Mouse (Mus musculus): ENCODE data around the gene Fam89b. TPM values are rescaled to one million over a fixed set of nuclear protein-coding genes. Genes with fewer than 3 reads are reported as not detected.

The Fam89b gene
- total and polyA plus RNA-seq, 3 experiments, result 29.6 to 60.2 TPM; not detected in 1

- H3K9ac ChIP-seq (ENCODE audit: control insufficient read depth, low read depth, low read length, poor library complexity, severe bottlenecking), result no peak overlapping the region
- peaks cover 2 to 5% of the 10 kb centered on the region in 2 experiments; a peak in 1 of 4 replicates for H3K36me3 ChIP-seq (ENCODE audit: control insufficient read depth in 1 of 2, insufficient read depth in 2 of 2, low read length in 2 of 2)
- H3K4me1 ChIP-seq (ENCODE audit: control insufficient read depth in 1 of 2, insufficient read depth in 2 of 2, low read length in 2 of 2), result peaks cover 2 to 15% of the 10 kb centered on the region in 2 experiments; a peak in 3 of 4 replicates
- no peak overlapping the region for H3K4me3 ChIP-seq (ENCODE audit: control insufficient read depth in 1 of 2, insufficient read depth in 1 of 2, low read depth in 2 of 2, low read length in 2 of 2)
- TF ChIP-seq E2F4 (IDR thresholded peaks at IDR 0.05; ENCODE audit: borderline replicate concordance, low read depth, low read length), result no peak
- no peak for TF ChIP-seq ETS1 (IDR thresholded peaks at IDR 0.05; ENCODE audit: low read depth, low read length)
- H3K27me3 ChIP-seq (ENCODE audit: control insufficient read depth in 1 of 2, insufficient read depth in 2 of 2, low read length in 2 of 2), result no peaks in the 10 kb centered on the region
- no peak for DNase-seq (ENCODE audit: low read depth, low spot score)
- H3K9me3 ChIP-seq (replicated peaks; ENCODE audit: insufficient read depth, low read length), result no peaks in the 10 kb centered on the region
- peaks cover 29% of the 10 kb centered on the region for H3K79me2 ChIP-seq (ENCODE audit: control insufficient read depth, insufficient read depth, low read length, poor library complexity)
- H3K27ac ChIP-seq (ENCODE audit: control insufficient read depth, low read depth, low read length), result no peak overlapping the region
These were observed 43.0 kb downstream of the Fam89b start for GRCm38 (mm10) chr19:5686437-5686836.

- Histone ChIP-seq H3K79me2 (ENCODE audit: control insufficient read depth, insufficient read depth, low read length, poor library complexity) (peaks cover 24% of the 10 kb centered on the region), H3K36me3 (ENCODE audit: control insufficient read depth in 1 of 2, insufficient read depth in 2 of 2, low read length in 2 of 2) (peaks cover 2 to 3% of the 10 kb centered on the region in 2 experiments; a peak in 1 of 4 replicates), H3K27ac (ENCODE audit: control insufficient read depth, low read depth, low read length) (no peak overlapping the region)
These were observed 43.6 kb downstream of the Fam89b start for GRCm38 (mm10) chr19:5685861-5686260.

GRCm38 (mm10) chr19:5685431-5685830 lies 44.0 kb downstream of the Fam89b start:
- Histone ChIP-seq H3K4me3 (ENCODE audit: control insufficient read depth in 1 of 2, insufficient read depth in 1 of 2, low read depth in 2 of 2, low read length in 2 of 2) (no peak overlapping the region), H3K79me2 (ENCODE audit: control insufficient read depth, insufficient read depth, low read length, poor library complexity) (peaks cover 19% of the 10 kb centered on the region), H3K27me3 (ENCODE audit: control insufficient read depth in 1 of 2, insufficient read depth in 2 of 2, low read length in 2 of 2) (no peaks in the 10 kb centered on the region), H3K27ac (ENCODE audit: control insufficient read depth, low read depth, low read length) (no peak overlapping the region), H3K9ac (ENCODE audit: control insufficient read depth, low read depth, low read length, poor library complexity, severe bottlenecking) (no peak overlapping the region), H3K4me1 (ENCODE audit: control insufficient read depth in 1 of 2, insufficient read depth in 2 of 2, low read length in 2 of 2) (peaks cover 2 to 6% of the 10 kb centered on the region in 2 experiments; a peak in 3 of 4 replicates), H3K36me3 (ENCODE audit: control insufficient read depth in 1 of 2, insufficient read depth in 2 of 2, low read length in 2 of 2) (peaks cover 0 to 2% of the 10 kb centered on the region in 2 experiments; a peak in 2 of 4 replicates), H3K9me3 (replicated peaks; ENCODE audit: insufficient read depth, low read length) (no peaks in the 10 kb centered on the region)
- TF ChIP-seq ZNF384 (IDR thresholded peaks at IDR 0.05; ENCODE audit: low read depth, low read length) (no peak), MAZ (IDR thresholded peaks at IDR 0.05; ENCODE audit: low read depth, low read length) (no peak), ZC3H11A (IDR thresholded peaks at IDR 0.05; ENCODE audit: low read depth, low read length) (no peak), USF2 (IDR thresholded peaks at IDR 0.05; ENCODE audit: borderline replicate concordance in 1 of 2, insufficient read depth in 1 of 2, low read depth in 1 of 2, low read length in 2 of 2) (no peak), NRF1 (IDR thresholded peaks at IDR 0.05; ENCODE audit: insufficient read depth, low read depth, low read length, poor library complexity, severe bottlenecking) (no peak), SMC3 (IDR thresholded peaks at IDR 0.05; ENCODE audit: low read depth, low read length) (no peak), EP300 (IDR thresholded peaks at IDR 0.05; ENCODE audit: low read depth in 1 of 2, low read length in 2 of 2) (no peak), GABPA (IDR thresholded peaks at IDR 0.05; ENCODE audit: low read depth, low read length) (no peak), MAX (IDR thresholded peaks at IDR 0.05; ENCODE audit: low read length) (no peak), MEF2A (IDR thresholded peaks at IDR 0.05; ENCODE audit: extremely low read depth, insufficient replicate concordance, low read depth, low read length, poor library complexity, severe bottlenecking) (no peak), POLR2AphosphoS5 (IDR thresholded peaks at IDR 0.05; ENCODE audit: borderline replicate concordance, low read depth, low read length) (no peak), USF1 (IDR thresholded peaks at IDR 0.05; ENCODE audit: low read depth, low read length) (no peak), GATA1 (IDR thresholded peaks at IDR 0.05; ENCODE audit: low read depth, low read length) (no peak)
- no peak for DNase-seq (ENCODE audit: low read depth, low spot score)

More at GRCm38 (mm10) chr19:5685861-5686260, 43.6 kb downstream of the Fam89b start:
- Histone ChIP-seq H3K9ac (ENCODE audit: control insufficient read depth, low read depth, low read length, poor library complexity, severe bottlenecking) (no peak overlapping the region), H3K4me3 (ENCODE audit: control insufficient read depth in 1 of 2, insufficient read depth in 1 of 2, low read depth in 2 of 2, low read length in 2 of 2) (no peak overlapping the region), H3K4me1 (ENCODE audit: control insufficient read depth in 1 of 2, insufficient read depth in 2 of 2, low read length in 2 of 2) (peaks cover 2 to 10% of the 10 kb centered on the region in 2 experiments; a peak in 3 of 4 replicates), H3K9me3 (replicated peaks; ENCODE audit: insufficient read depth, low read length) (no peaks in the 10 kb centered on the region), H3K27me3 (ENCODE audit: control insufficient read depth in 1 of 2, insufficient read depth in 2 of 2, low read length in 2 of 2) (no peaks in the 10 kb centered on the region)
- no peak for DNase-seq (ENCODE audit: low read depth, low spot score)
- no peak for TF ChIP-seq EP300 (IDR thresholded peaks at IDR 0.05; ENCODE audit: low read depth in 1 of 2, low read length in 2 of 2)
- no peak for TF ChIP-seq MYB (IDR thresholded peaks at IDR 0.05; ENCODE audit: low read depth, low read length)
- TF ChIP-seq POLR2A (IDR thresholded peaks at IDR 0.05; ENCODE audit: control insufficient read depth in 1 of 2, insufficient read depth in 1 of 2, low read depth in 1 of 2, low read length in 2 of 2, poor library complexity in 1 of 2), result no peak
- TF ChIP-seq E2F4 (IDR thresholded peaks at IDR 0.05; ENCODE audit: borderline replicate concordance, low read depth, low read length), result no peak
- no peak for TF ChIP-seq GATA1 (IDR thresholded peaks at IDR 0.05; ENCODE audit: low read depth, low read length)
- no peak for TF ChIP-seq ZMIZ1 (IDR thresholded peaks at IDR 0.05; ENCODE audit: low read depth, low read length)
- no peak for TF ChIP-seq ZNF384 (IDR thresholded peaks at IDR 0.05; ENCODE audit: low read depth, low read length)
- TF ChIP-seq CTCF (IDR thresholded peaks at IDR 0.05 in 2 of 3, conservative IDR thresholded peaks at IDR 0.05 in 1 of 3; ENCODE audit: control insufficient read depth in 1 of 3, insufficient read depth in 1 of 3, low read depth in 2 of 3, low read length in 3 of 3, poor library complexity in 1 of 3, severe bottlenecking in 1 of 3), result no peak
- no peak for TF ChIP-seq RAD21 (IDR thresholded peaks at IDR 0.05; ENCODE audit: low read depth, low read length)
- no peak for TF ChIP-seq TAL1 (IDR thresholded peaks at IDR 0.05; ENCODE audit: low read length)
